Mouse (Mus musculus) megakaryocyte-erythroid progenitor cell, adult 5-6 weeks (primary cell): ENCODE results near the gene Slc12a6. TPM values are rescaled to one million over a fixed set of nuclear protein-coding genes. Genes with fewer than 3 reads are reported as not detected.

Experiments used
- ATAC-seq: replicated peaks from 2 replicates; pipeline ENCODE4 v1.8.0; 2016; ENCODE audit warnings: mild to moderate bottlenecking, inconsistent platforms; ENCODE audit not compliant: severe bottlenecking, poor library complexity, low FRiP score, low TSS enrichment
- total RNA-seq, 2 experiments: library from RNA; stranded (forward) in 1 of 2; stranded (reverse) in 1 of 2; fragments of 200-1000, 215-1000 nt in 1 of 2; fragments of >200 nt in 1 of 2; fragmentation: Nextera tagmentation in 1 of 2; gene quantifications; 2 replicates each; pipeline ENCODE4 v1.2.3; 2014 to 2017

Slc12a6 gene
- total RNA-seq, 2 experiments from 2014 or later, result 41.3 to 62.2 TPM

DNA sequence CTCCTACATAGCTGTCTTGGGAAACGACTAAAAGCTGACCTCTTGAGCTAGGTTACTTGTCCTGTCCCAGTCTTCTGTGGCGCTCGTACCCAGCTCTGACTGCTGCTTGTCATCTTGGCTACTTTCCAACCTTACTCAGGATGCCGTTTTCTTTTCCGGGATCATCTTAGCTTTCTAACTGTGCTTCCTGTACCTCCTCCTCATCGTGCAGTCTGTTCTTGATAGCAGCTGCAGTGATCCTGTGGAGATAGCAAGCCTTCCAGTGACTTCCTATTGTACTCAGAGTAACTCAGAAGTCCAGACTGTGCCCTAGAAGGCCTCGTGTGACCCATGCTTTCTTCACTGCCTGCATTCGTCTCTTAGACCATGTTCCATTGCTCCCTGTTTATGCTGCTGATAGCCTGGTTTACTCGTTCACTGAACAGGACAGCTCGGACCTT is 43.6 kb downstream of the Slc12a6 start:
- ATAC-seq, result peak; percentile 83

DNA sequence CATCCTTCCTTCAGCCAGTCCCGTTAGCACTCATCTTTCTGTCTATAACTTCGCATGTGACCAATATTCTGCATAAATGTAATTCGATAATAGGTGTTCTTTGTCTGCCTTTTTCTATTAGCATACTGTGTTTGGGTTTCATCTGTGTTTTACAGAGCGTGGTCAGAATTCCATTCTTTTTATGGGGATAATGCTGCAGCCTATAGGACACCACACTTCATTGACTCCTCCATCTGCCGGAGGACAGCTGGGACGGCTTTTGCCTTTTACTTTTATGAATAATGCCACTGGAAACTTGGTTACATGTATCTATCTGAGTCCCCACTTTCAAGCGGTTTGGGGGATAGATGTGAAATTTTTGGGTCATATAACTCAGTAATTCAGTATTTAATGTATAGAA is 50.0 kb downstream of the Slc12a6 start:
- no peak for ATAC-seq

DNA sequence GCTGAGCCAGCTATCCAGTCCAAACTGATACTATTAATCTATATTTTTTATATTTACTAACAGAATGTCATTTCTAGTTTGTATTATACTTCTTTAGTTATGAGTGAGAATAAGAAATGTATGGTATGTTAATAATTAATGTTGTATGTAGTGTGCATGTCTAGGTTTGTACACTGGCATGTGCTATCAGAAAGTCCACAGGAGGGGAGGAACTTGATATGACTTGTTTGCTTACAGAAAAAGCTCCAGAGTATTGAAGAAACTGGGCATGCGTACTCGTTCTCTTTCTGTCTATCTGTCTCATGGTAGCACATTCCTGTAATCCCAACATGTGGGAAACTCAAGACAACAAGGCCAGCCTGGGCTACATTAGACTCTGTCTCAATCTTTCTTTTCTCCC is 52.6 kb downstream of the Slc12a6 start:
- no peak for ATAC-seq

DNA sequence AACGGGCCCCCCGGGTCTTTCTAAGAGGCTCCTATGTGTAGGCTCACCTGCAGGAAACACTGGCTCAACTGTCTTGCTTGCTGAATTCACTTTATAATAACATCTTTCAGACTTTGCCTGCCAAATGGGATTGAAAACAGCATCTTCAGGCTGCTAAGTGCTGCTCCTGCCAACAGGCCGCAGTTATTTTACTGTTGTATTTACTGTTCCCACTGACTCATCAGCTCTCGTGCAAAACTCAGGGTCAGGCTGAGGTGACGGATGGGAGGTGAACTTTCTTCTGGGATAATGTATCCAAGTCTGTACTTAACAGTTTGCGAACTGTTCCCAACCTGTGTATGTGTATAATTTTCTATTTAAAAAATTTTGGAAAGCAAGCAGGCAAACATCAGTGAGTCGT is 53.3 kb downstream of the Slc12a6 start:
- no peak for ATAC-seq

DNA sequence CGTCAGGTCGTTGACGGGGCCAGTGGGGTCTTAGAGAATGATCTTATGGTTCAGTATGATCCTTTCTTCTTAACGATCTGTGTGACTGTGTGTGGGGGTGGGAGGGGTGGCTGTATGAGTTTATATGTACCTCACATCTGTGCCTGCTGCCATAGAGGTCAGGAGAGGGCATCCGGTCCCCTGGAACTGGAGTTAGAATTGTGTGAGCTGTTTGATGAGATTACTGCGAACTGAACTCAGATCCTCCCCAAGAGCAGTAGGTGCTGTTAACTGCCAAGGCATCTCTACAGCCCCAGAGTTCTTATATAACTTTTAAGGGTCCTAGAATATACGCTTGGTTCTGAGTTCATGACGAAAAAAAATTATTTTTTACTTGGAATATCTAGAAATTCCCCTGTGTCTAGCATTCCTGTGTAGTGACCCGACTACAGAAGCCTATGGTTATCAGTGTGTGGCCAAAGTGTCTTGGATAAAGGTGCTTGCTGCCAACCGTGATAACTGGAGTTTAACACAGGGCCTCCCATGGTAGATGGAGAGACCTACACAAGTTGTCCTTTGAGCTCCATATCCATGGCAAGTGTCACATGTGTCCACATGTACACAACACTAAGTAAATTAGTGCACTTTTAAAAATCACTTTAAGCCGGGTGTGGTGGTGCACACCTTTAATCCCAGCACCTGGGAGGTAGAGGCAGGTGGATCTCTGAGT is 62.6 kb downstream of the Slc12a6 start:
- peak; percentile 80 for ATAC-seq

DNA sequence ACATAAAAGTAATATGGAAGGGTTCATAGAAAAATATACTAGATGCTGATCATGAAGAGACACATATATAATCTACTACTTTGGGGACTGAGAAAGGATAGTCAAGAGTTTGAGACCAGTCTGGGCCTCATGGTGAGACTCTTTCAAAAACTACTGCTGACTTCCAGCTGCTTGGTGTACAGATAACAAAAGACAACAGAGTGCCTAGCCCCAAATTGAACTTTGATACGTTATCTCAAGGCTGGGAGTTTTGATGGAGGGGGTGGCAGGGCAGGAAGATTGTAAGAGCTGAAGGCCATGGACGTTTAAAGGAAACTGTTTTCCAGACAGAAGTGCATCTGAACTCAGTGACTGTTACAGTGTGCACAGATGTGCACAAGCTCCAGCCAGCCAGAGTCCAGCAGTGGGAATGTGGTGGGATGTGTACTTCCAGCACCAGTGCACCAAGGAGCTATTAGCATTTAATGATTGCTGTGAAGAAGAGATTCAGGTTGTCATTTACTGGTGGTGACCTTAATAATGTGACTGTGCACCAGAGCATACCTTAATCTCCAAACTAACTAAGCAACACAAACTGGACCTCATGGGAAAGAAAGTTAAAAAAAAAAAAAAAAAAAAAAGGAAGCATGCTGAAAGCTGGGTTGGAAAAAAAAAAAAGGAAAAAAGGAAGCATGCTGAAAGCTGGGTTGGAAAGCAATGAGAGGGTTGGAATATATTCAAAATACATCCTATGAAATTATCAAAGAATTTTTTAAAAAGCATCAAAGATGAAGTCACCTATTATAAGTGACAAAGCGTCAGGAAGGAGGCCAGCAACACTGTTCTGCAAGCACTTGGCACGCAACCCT is 66.7 kb downstream of the Slc12a6 start:
- ATAC-seq, result peak; percentile 54

DNA sequence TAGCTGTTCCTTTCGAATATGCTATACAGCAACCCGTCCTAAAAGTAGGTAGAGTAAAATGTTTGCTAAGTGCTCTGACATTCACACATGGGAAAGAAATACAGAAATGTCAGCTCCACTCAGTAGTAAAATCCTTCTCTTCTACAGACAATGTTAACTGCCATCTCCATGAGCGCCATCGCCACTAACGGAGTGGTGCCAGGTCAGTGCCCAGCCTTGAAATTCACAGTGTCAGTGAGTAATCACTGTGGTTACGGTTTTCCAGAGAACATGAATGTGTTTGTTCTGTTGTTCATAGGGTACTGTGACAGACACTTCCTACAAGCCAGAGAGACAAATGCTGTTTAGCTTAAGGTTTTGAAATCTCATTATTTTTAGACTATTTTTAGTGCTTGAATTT is 71.6 kb downstream of the Slc12a6 start:
- no peak for ATAC-seq

DNA sequence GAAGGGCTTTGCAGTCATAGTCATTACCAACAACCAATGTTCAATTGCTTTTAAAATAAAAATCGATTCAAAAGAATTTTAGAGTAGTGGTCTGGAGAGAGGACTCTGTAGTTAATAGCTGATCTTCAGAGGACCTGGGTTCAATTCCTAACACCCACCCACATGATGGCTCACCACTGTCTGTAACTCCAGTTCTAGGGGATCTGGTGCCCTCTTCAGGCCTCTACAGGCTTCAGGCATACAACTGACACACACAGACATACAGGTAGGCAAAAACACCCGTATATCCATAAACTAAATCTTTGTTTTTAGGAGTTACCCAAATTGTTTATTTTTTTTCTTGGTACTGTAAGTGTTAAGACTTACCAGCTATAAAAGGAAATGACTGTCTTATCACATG is 74.1 kb downstream of the Slc12a6 start:
- ATAC-seq, result peak; percentile 77; the same call in 1 of the 2 replicates

DNA sequence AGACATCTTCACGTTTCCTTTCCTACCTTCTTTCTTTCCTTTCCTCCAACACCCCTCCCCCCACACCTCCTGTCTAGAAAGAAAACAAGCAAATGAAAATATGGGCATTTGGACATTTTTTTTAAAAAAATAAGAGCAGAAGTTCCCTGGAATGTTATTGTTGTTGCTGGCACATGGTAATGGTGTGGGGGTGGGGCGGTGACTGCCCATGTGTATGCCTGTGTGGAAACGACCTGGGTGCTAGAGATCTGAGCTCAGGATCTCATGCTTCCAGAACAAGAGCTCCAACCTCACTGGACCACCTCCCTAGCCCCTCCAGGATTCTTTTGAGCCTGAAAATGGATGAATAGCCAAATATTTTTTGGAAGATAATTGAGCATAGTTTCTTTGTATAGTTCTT is 75.5 kb downstream of the Slc12a6 start:
- no peak for ATAC-seq

DNA sequence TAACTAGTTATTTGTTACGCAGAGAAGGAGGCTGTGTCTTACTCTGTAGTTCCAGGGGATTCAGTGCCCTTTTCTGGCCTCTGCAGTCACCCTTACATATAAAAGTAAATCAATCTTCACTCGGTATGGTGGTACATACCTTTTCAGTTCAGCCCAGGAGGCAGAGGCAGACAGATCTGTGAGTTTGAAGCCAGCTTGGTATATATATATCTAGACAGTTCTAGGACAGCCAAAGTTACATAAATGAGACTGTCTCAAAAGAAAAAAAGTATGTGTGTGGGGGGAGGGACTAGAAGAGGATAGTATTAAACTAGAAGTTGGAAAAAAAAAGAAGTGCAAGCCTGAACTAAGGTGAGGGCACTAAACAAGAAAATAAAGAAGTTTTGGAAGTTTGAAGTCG is 82.6 kb downstream of the Slc12a6 start:
- ATAC-seq, result no peak

DNA sequence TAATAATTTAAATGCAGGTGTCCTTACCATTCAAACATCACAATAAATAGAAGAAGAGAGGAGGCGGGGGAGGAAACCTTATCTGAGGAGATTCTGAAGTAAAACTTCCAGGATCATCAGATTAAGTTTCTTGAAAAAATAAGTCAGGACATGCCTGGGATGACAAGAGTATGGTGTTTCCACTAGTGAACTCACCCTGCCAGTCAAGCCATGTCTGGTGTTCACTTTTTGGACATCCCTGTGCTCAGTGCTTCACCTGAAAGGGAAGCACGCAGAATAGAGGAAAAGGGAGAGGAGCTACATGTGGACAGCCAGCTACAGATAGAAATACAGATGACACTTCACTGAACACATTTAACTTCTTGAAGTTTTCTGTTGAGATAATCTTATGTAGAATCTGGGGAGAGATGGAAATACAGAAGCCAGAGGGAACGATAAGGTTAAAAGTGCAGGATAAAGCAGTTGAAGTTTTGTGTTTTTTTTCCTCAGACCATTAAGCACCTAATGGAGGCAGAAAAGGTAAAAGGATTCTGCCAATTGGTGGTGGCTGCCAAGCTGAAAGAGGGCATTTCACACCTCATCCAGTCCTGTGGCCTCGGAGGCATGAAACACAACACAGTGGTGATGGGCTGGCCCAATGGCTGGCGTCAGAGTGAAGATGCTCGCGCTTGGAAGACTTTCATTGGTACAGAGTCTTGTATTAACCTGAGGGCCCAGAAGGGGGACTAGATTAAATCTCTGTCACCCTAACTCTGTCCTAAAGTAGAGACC is 88.2 kb downstream of the Slc12a6 start:
- ATAC-seq, result no peak

DNA sequence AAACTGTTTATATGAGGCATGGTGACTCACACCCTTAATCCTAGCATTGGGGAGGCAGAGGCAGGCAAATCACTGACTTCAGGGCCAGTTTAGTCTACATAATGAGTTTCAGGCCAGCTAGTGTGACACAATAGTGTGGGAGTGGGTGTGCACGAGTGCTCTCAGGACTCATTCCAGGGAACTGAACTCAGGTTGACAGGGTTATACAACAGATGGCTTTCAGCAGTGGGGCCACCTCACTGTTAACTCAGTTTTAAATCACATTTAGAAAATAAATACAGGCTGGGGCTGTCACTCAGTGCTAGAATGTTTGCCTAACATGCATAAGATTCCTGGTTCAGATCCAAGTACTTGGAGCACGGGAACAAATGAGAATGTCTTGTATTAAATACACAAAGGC is 94.0 kb downstream of the Slc12a6 start:
- no peak for ATAC-seq

DNA sequence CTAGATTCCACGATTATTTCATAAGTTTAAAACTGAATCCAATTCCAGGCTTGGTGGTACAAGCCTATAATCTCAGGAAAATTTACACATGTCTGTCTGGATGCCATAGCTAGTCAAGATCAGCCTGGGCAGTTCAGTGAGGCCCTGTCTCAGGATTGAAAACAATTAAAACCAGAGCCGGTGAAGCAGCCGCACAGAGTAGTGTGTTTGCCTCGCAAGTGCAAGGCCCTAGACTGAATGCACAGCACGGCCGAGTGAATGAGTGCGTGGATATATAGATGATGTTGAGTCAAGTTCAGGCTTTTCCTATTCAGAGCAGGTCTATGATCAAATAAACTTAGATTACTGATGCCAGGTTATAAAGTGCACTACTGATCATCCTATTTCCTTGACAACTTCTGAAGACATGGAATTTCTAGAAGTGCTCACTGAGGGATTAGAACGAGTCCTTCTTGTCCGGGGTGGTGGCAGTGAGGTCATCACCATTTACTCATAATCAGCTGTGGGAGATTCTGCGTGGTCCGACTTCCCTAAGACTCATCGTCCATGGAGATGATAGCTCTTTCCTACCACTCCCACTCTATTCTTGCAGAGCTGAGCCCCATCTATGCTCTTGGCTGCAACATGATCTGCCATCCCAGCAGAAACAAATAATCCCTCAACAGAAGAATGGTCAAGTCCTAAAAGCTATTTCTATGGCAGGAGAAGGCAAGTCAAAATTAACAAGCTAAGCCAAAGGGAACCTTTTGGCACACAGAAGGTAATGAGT is 94.6 kb downstream of the Slc12a6 start:
- no peak for ATAC-seq

DNA sequence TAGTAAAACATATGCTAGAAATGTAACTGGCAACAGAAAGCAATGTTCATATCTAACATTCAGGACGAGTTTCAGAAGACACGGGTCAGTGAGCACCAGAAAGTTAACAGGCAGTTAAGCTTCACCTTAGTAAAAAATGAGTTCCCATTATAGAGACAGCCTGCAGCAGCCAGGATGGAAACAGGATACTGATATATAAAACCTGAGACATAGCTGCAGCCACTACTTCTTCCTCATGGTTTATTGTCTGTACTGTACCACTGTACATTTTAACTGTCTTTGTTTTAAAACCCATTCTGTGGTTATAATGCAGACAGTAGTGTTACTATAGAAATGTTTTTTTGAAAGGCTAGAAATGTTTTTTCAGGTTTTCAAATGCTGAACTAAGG is 95.2 kb downstream of the Slc12a6 start:
- no peak for ATAC-seq

DNA sequence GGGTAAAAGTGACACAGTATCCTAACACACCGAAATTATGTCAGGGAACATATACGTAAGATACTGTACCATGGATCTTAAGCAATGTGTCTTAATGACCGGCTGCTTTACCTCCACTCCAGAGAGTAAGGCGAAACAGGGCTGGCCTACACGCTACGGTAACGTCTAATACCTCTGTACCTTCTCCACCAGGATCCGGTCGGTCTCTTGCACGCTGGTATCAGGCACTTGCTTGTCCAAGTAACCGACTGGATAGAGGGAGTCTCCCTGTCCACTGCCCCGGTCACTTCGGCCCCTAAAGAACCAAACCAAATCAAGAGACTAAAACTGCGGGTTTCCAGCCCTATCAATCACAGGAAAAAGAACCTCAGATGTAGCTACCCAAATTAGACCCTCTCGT is 101.6 kb downstream of the Slc12a6 start:
- ATAC-seq, result peak; percentile 32; the same call in 1 of the 2 replicates

DNA sequence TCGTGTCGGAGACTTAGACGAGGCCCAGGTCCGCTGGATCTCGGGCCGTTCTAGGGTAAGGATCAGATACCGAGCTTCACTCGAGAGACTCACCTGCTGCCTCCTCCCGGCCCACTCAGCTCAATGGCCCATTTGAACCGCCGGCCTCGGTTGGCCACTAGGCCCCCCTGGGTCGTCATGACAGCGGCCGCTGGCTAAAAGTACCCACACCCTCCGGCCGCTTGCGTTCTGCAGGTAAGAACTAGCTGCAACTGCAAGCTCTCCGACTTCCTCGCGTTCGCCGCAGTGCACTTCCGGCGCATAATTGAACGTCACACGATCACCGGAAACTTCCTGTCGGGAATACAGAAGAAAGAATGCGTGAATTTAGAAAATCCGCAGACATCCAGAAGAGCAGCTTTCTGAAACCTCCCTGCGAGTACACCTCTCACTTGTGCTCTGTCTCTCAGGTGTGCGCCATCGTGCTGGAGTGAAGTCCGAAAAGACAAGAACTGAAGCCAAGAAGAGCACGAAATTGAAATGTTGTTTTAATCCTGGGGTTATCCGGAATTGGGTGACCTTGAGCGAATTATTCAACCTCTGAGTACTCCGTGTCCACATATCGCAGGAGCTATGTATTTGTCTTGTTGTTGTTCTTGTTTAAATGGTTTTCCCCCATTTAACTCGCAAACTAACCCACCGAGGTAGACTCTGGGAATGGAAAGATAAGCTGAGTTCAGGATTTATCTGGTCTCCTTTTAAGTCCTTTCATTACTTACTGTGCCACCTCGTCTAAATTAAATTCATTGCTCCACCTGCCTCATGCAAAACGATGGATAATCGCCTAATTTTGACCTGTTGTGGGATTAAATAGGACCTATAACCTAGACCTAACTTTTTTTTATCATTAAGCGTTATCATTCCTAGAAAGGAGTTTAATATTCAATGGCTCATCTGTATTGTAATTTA is 102.4 kb downstream of the Slc12a6 start, which contains the start of gene Emc4:
Gene Emc4, minus strand, starts transcription at position 302 of the 948 bp plus-strand sequence.
- ATAC-seq, result peak; percentile 90

DNA sequence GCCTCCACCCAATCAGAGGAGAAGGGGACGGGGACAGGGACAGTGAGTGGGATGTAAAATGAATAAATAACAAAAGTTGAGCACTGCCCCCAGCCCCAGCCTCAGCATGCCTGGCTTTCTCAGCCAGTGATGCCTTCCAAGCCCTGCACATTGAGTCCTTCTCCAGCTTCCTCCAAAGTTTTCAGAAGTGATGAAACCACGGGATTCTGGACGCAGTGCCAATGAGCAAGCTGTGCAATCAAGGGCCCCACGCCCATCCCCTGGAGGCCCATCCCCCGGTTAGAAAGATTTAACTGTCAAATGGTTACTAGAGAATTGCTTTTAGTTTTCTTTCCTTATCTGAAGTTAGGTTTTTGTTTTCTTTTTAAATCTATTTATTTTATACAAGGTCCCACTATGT is 104.3 kb downstream of the Slc12a6 start:
- no peak for ATAC-seq

DNA sequence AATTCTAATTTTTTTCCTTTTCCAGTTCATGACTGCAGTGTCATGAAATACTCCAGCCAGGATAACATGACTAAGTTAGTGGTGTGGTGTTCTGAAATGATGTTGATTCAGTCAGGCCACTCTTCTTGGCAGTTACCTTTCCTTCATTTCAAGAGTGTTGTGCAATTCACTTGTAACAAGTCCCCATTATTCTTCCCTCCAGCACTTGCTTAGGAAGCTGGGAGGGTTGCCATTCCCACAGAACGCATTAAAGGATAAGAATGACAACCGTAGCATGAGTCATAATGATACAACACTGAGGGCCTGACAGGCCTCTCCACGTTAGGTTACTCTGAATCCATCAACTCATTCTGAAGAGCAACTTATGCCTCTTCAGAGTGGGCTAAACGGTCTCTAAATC is 107.5 kb downstream of the Slc12a6 start:
- ATAC-seq, result no peak
